Mouse (Mus musculus) kidney, embryonic 15.5 days (tissue): ENCODE measurements around the gene Gstm6. TPM values are rescaled to one million over a fixed set of nuclear protein-coding genes. Genes with fewer than 3 reads are reported as not detected.

Source experiments
- ATAC-seq: fragments of 200-750 bp; cut with Nextera tagmentation; replicated peaks from 2 replicates; pipeline ENCODE4 v1.8.0; 2017; ENCODE audit warnings: moderate TSS enrichment; ENCODE audit not compliant: low FRiP score
- H3K27ac ChIP-seq: fragments of 300-500 bp; sonication (generic); 2 replicates; pipeline ENCODE4 v1.5.1; 2015; ENCODE audit warnings: mild to moderate bottlenecking, inconsistent platforms
- H3K27me3 ChIP-seq: fragments of 300-500 bp; sonication (generic); 2 replicates; pipeline ENCODE4 v1.6.1; 2015; ENCODE audit warnings: inconsistent platforms
- H3K36me3 ChIP-seq: fragments of 300-500 bp; sonication (generic); 2 replicates; pipeline ENCODE4 v1.6.1; 2015; ENCODE audit warnings: inconsistent platforms
- H3K4me1 ChIP-seq: fragments of 300-500 bp; sonication (generic); 2 replicates; pipeline ENCODE4 v1.6.1; 2015; ENCODE audit warnings: inconsistent platforms
- H3K4me2 ChIP-seq: fragments of 300-500 bp; sonication (generic); 2 replicates; pipeline ENCODE4 v1.6.1; 2015; ENCODE audit warnings: moderate library complexity, mild to moderate bottlenecking, inconsistent platforms
- H3K4me3 ChIP-seq: fragments of 300-500 bp; sonication (generic); replicated peaks from 2 replicates; pipeline ENCODE4 v1.5.1; 2015; ENCODE audit warnings: mild to moderate bottlenecking, inconsistent platforms
- H3K9ac ChIP-seq: fragments of 300-500 bp; sonication (generic); 2 replicates; pipeline ENCODE4 v1.6.1; 2015; ENCODE audit warnings: mild to moderate bottlenecking, inconsistent platforms
- H3K9me3 ChIP-seq: fragments of 300-500 bp; sonication (generic); replicated peaks from 2 replicates; pipeline ENCODE4 v1.6.1; 2016; ENCODE audit warnings: inconsistent platforms
- WGBS: fragments of 180-500 bp; shearing (Covaris S2); methylation state at CpG from one replicate; pipeline ENCODE4 v1.1.7; 2015; ENCODE audit warnings: mixed read lengths; 5-methylcytosine and 5-hydroxymethylcytosine counted together
- polyA plus RNA-seq: library from polyadenylated mRNA; unstranded; fragments of >200 nt; fragmentation: Nextera tagmentation; extraction: Ambion mirVana; gene quantifications from 2 replicates; pipeline ENCODE4 v1.2.1, GENCODE M21; 2015

Gene Gstm6
- polyA plus RNA-seq, 1 experiment from 2014 or later, result 7.5 TPM

DNA sequence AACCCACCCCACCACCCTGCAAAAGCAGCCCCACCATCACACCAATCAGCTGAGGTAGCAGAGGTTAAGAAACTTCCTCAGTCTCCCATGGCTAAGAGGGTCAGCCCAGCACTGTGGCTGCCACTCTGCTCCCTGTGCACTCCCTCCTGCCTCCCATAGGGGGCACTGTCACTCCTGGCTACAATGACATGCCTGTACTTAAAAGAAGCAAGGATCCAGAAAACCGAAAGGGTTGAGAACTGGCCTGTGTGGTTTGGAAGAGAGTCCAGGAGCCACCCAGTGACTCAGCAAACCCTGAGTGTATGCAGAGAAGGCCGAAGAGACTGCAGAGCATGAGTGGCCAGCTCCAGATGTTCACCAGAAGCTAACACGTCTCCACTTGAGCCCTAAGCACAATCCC, 4.1 kb downstream of the Gstm6 start:
- no peaks in the 10 kb centered on the region for H3K36me3 ChIP-seq
- no peaks in the 10 kb centered on the region for H3K27me3 ChIP-seq
- WGBS, result 37% methylated on average over 3 of the region's 3 CpGs
- H3K27ac ChIP-seq, result no peak overlapping the region
- H3K9ac ChIP-seq, result no peak overlapping the region
- no peaks in the 10 kb centered on the region for H3K9me3 ChIP-seq
- peaks cover 10% of the 10 kb centered on the region for H3K4me1 ChIP-seq
- ATAC-seq, result peak; percentile 46; the same call in 1 of the 2 replicates
- no peak overlapping the region for H3K4me2 ChIP-seq
- no peak overlapping the region for H3K4me3 ChIP-seq

DNA sequence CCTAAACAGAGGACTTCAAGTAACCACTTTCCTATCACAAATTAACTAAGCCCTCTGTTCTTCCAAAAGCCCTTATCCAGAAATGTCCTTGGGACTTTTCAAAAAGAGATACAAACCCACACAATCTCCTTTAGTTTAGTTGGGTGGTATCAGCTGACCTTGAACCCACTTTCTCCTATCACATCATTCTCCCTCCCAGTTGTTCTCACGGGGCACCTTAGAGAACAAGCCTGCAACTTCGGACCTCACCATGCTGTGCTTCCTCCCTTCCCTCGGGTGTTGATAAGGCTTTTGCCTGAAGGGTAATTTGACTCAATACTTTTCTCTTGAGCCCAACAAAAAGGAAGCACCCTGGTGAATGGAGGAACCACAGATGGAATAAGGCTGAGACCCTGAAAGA, 7.7 kb downstream of the Gstm6 start:
- peaks cover 12% of the 10 kb centered on the region; the same call in 1 of the 2 replicates for H3K4me1 ChIP-seq
- H3K9me3 ChIP-seq, result no peaks in the 10 kb centered on the region
- no peak for ATAC-seq
- H3K27me3 ChIP-seq, result no peaks in the 10 kb centered on the region
- no peak overlapping the region for H3K4me3 ChIP-seq
- no peak overlapping the region for H3K4me2 ChIP-seq
- no peak overlapping the region for H3K9ac ChIP-seq
- WGBS, result 62% methylated on average over 3 of the region's 3 CpGs
- H3K36me3 ChIP-seq, result no peaks in the 10 kb centered on the region
- no peak overlapping the region for H3K27ac ChIP-seq

DNA sequence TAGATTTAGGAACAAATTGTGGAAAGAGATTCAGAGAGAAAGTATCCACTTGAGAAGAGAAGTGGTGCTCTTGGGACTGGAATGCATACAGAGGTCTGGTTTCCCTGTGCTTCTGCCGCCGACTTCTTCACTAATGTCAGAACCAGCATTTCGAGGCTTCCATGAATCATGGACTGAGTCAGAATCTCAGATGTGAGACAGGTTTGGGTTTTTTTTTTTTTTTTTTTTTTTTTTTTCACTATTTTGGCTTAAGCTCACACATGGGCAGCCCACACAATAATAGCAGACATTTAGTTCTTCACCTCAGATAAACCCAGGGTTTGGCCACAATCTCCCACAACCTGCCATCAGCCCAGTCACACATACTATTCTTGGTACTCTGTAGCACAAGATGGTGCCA, 8.3 kb downstream of the Gstm6 start:
- no peaks in the 10 kb centered on the region for H3K9me3 ChIP-seq
- no peak overlapping the region for H3K9ac ChIP-seq
- no peaks in the 10 kb centered on the region for H3K36me3 ChIP-seq
- peaks cover 12% of the 10 kb centered on the region; the same call in 1 of the 2 replicates for H3K4me1 ChIP-seq
- H3K27me3 ChIP-seq, result no peaks in the 10 kb centered on the region
- H3K4me2 ChIP-seq, result no peak overlapping the region
- H3K4me3 ChIP-seq, result no peak overlapping the region
- 90% methylated on average over 3 of the region's 3 CpGs for WGBS
- no peak overlapping the region for H3K27ac ChIP-seq
- ATAC-seq, result no peak

DNA sequence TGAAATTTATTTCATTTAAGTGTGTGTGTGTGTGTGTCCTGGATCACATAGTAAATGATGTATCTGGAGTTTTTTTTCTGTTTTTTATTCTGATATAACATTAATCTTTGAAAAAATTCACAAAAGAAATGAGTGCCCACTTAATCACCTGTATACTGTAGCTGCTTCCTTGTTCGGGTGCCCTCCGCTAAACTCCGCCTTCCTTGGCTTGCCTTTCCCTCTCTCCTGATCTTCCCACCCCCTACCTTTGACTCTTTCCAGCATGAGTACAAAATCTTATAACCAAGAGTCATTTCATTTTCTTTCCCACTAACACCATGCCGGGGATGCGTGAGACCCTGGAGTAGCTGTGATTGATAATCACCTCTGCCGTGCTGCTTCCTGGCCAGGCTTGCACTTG, 11.4 kb downstream of the Gstm6 start:
- H3K4me2 ChIP-seq, result no peak overlapping the region
- WGBS, result 71% methylated on average over 6 of the region's 6 CpGs
- H3K4me3 ChIP-seq, result no peak overlapping the region
- no peak overlapping the region for H3K9ac ChIP-seq
- H3K27me3 ChIP-seq, result no peaks in the 10 kb centered on the region
- H3K36me3 ChIP-seq, result no peaks in the 10 kb centered on the region
- ATAC-seq, result peak; percentile 27
- no peaks in the 10 kb centered on the region for H3K9me3 ChIP-seq
- H3K4me1 ChIP-seq, result peaks cover 18% of the 10 kb centered on the region; the same call in 1 of the 2 replicates
- H3K27ac ChIP-seq, result no peak overlapping the region

DNA sequence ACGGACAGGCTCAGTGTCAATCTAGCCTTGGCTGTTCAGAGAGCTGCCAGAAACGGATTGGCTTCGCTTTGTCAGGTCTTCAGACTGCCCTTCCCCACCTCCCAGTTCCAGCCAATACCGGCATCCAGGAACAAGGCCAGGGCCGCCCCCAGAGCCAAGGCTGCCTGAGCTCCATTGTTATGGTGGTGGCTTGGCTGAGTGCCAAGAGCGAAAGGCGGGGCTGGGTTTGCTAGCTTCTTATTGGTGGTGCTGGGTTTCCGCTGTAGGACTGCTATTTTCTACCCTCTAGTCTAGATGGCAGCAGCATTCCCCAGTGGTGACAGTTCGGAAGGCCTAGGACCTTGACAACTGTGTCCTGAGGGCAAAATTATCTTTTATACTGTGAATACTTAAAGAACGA, 11.9 kb downstream of the Gstm6 start, which contains the start of gene Gstm7:
Gene Gstm7, minus strand, starts transcription at position 148 of the 400 bp plus-strand sequence.
- 6% methylated on average over 10 of the region's 10 CpGs for WGBS
- H3K27ac ChIP-seq, result peak within 1 kb of the TSS; percentile 59; the same call in 1 of the 2 replicates
- no peaks in the 10 kb centered on the region for H3K27me3 ChIP-seq
- H3K4me3 ChIP-seq, result peak within 1 kb of the TSS; percentile 35
- H3K4me1 ChIP-seq, result peaks cover 18% of the 10 kb centered on the region; the same call in 1 of the 2 replicates
- H3K36me3 ChIP-seq, result no peaks in the 10 kb centered on the region
- peak; percentile 95 for ATAC-seq
- peak within 1 kb of the TSS; percentile 60 for H3K4me2 ChIP-seq
- H3K9ac ChIP-seq, result peak within 1 kb of the TSS; percentile 33; the same call in 1 of the 2 replicates
- H3K9me3 ChIP-seq, result no peaks in the 10 kb centered on the region

DNA sequence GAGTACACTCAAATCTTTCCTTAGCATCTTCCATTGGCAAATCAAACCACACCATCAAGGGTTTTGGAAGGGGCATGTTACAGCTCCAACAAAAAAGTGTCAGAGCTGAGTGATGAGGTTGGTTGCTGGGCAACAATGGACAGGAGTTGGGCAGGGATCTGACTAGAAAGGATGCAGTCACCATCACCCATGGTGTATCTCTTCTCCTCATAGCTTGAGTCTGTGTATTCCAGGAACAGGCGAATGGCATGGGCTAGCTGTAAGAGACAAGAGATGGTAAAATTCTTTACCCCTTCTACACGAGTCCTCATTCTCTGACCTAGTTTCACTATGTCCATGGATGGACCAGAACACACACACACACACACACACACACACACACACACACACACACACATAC, 12.4 kb downstream of the Gstm6 start:
- WGBS, result 60% methylated on average over 2 of the region's 2 CpGs
- no peaks in the 10 kb centered on the region for H3K36me3 ChIP-seq
- H3K9me3 ChIP-seq, result no peaks in the 10 kb centered on the region
- H3K9ac ChIP-seq, result peak overlapping the region; percentile 33; the same call in 1 of the 2 replicates
- no peak for ATAC-seq
- peaks cover 18% of the 10 kb centered on the region; the same call in 1 of the 2 replicates for H3K4me1 ChIP-seq
- H3K27me3 ChIP-seq, result no peaks in the 10 kb centered on the region
- H3K27ac ChIP-seq, result peak overlapping the region; percentile 59; the same call in 1 of the 2 replicates
- H3K4me2 ChIP-seq, result peak overlapping the region; percentile 60
- peak overlapping the region; percentile 35 for H3K4me3 ChIP-seq

DNA sequence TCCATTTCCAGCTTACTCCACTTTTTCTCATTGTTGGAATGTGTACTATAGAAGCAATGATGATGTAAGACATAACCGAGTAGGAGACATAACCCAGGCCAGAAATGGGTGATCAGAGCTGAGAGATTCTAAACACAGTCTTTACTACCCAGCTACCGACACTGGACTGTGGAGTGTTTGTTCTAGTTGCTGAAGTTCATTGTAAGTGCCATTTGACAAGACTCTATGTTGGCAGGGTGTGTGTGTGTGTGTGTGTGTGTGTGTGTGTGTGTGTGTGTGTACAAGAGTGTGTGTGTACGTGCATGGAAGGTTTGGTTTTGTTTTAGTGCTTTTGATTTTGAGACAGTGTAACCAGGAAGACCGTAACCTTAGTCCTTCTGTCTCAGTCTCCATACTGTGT, 13.8 kb downstream of the Gstm6 start:
- no peak overlapping the region for H3K27ac ChIP-seq
- H3K27me3 ChIP-seq, result no peaks in the 10 kb centered on the region
- H3K4me2 ChIP-seq, result no peak overlapping the region
- no peak overlapping the region for H3K9ac ChIP-seq
- peaks cover 18% of the 10 kb centered on the region; the same call in 1 of the 2 replicates for H3K4me1 ChIP-seq
- no peaks in the 10 kb centered on the region for H3K36me3 ChIP-seq
- 81% methylated on average over 4 of the region's 4 CpGs for WGBS
- no peak for ATAC-seq
- H3K9me3 ChIP-seq, result no peaks in the 10 kb centered on the region
- no peak overlapping the region for H3K4me3 ChIP-seq

DNA sequence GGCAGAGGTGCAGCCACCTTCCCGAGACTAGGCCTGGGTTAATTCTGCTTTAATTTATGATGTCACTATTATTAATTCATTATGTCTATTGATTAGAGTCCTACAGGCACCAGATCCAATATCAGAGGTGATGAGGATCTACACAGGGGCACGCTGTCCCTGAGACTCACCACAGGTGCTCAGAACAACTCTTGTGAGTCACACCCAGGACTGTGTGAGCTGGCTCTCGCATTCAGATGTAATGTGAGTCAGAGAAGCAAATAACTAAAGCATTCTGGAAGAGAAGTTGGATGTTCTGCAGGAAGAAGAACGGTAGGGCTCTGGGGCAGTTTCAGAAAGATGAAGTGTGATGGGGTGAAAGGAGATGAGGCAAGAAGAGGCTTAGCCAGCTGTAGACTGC, 14.3 kb downstream of the Gstm6 start:
- H3K4me2 ChIP-seq, result no peak overlapping the region
- H3K4me1 ChIP-seq, result peaks cover 18% of the 10 kb centered on the region; the same call in 1 of the 2 replicates
- no peak for ATAC-seq
- 79% methylated on average over 4 of the region's 4 CpGs for WGBS
- H3K4me3 ChIP-seq, result no peak overlapping the region
- no peaks in the 10 kb centered on the region for H3K27me3 ChIP-seq
- no peak overlapping the region for H3K27ac ChIP-seq
- H3K9me3 ChIP-seq, result no peaks in the 10 kb centered on the region
- H3K36me3 ChIP-seq, result no peaks in the 10 kb centered on the region
- no peak overlapping the region for H3K9ac ChIP-seq

DNA sequence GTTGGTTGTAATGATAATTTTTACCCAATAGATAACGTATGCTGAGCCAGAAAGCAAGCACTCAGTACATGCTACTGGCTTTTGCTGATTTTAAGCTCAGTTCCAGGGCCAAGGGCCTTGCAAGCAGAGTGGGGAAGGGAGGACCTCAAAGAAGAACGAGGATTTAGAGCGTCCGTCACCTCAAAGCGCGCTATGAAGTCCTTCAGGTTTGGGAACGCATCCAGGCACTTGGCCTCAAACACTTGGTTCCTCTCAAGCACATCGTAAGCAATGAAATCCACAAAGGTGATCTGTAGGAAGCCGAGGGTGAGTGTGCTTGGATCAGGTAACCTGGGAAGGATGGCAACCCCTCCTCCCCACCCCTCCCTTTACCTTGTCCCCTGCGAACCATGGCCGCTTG, 14.9 kb downstream of the Gstm6 start:
- Histone ChIP-seq H3K4me2 (no peak overlapping the region), H3K9ac (no peak overlapping the region), H3K36me3 (no peaks in the 10 kb centered on the region), H3K4me1 (peaks cover 18% of the 10 kb centered on the region; the same call in 1 of the 2 replicates), H3K27ac (no peak overlapping the region), H3K27me3 (no peaks in the 10 kb centered on the region), H3K4me3 (no peak overlapping the region), H3K9me3 (no peaks in the 10 kb centered on the region)
- no peak for ATAC-seq
- 74% methylated on average over 11 of the region's 11 CpGs for WGBS

DNA sequence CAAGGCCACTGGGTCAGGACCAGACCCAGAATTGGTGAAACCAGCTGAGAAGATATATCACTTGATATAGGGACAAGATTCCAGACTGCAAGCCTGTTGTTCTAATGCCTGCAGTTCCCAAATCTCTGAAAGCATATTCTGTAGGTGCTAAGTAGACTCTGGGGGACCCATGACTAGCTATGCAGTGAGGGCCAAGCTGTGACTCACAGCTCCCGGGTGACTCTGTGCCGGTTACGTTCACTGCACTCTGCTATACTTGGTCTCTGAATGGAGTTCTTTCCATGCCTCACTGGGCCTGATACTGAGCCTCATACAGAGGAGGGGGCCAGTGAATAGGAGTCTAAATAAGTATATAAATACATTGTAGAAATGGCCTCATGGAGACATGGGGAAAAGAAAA, 15.7 kb downstream of the Gstm6 start:
- Histone ChIP-seq H3K36me3 (no peaks in the 10 kb centered on the region), H3K9me3 (no peaks in the 10 kb centered on the region), H3K9ac (no peak overlapping the region), H3K4me2 (no peak overlapping the region), H3K27me3 (no peaks in the 10 kb centered on the region), H3K4me1 (peaks cover 18% of the 10 kb centered on the region; the same call in 1 of the 2 replicates), H3K27ac (no peak overlapping the region), H3K4me3 (no peak overlapping the region)
- ATAC-seq, result no peak
- WGBS, result 55% methylated on average over 3 of the region's 3 CpGs

DNA sequence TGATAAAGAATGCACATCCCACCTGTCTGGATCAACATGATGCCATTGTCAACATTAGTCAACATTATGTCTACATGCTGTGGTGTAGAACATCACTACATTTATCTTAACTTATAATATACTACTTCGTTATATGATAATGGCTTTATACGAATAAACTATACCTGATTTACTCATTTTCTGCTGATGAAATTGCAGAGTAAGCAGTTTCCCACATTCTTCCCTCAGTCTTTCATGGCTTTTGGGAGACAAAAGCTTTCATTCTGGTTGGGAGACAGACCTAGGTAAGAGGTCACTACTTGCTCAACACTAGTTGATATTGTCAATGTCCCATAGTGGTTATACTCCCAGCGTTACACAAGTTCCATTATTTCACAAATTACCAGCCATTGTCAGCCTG, 18.2 kb downstream of the Gstm6 start:
- Histone ChIP-seq H3K4me3 (no peak overlapping the region), H3K4me2 (no peak overlapping the region)

DNA sequence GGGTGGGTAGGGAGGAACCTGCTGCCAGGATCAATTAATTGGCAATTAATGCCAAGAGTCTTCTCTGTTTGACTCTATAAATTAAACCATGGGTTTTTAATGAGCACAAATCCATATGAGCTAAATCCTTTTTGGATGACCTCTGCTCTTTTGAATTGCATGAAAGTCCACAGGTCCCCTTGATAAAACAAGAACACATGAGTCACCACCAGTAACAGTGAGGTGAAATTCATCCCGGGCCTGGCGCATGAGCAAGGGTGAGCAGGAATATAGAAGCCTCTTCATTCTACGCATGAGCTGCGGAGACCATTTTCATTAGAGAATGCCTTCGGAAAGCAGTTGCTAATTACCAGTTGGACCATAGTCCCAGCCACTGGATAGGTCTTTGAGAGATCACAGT, 23.2 kb downstream of the Gstm6 start:
- no peak for ATAC-seq
- H3K4me1 ChIP-seq, result no peaks in the 10 kb centered on the region
- no peak overlapping the region for H3K4me3 ChIP-seq
- no peak overlapping the region for H3K4me2 ChIP-seq
- H3K27ac ChIP-seq, result no peak overlapping the region
- no peaks in the 10 kb centered on the region for H3K27me3 ChIP-seq
- no peaks in the 10 kb centered on the region for H3K36me3 ChIP-seq
- no peaks in the 10 kb centered on the region for H3K9me3 ChIP-seq
- WGBS, result 92% methylated on average over 5 of the region's 5 CpGs
- H3K9ac ChIP-seq, result no peak overlapping the region

More for the DNA sequence above, 18.2 kb downstream of the Gstm6 start:
- no peak overlapping the region for H3K9ac ChIP-seq
- WGBS, result 96% methylated on average over 3 of the region's 3 CpGs
- H3K27me3 ChIP-seq, result no peaks in the 10 kb centered on the region
- no peaks in the 10 kb centered on the region for H3K36me3 ChIP-seq
- H3K9me3 ChIP-seq, result no peaks in the 10 kb centered on the region
- 0 out of 2 replicates have a peak, but pooled peaks cover 9% of the 10 kb centered on the region for H3K4me1 ChIP-seq
- no peak overlapping the region for H3K27ac ChIP-seq
- ATAC-seq, result no peak
